Mouse (Mus musculus): ENCODE measurements at regions not wholly inside any gene's neighbourhood (a gene's known extent, or its start where the extent isn't known, plus 50 kb on each side); places are given as distances from the start of the nearest gene placed in this dataset.
A peak's percentile ranks its signal among the peaks of the same experiment; 100 is the strongest.

DNA sequence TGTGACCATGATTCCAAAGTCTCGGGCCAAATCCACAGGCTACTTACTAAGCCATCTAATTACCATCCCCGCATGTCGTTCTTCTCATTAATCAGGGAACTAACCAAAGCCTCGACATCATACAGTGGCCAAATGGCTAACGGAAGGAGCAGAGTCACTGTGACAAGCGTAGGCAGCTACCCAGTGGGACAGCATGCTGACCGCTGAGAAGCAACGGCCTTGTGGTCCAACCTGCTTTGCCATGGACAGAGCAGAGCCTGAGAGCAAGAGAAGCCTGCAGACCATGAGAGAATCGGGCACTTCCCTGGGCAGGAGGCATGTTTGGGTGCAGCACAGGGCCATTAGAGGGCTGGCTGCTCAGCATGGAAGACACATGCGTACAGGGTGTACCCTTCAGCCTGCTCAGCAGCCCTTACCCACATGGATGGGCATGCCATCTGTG lies 268.5 kb upstream of the Atp2b1 start:
- DNase-seq: no peak
- Histone ChIP-seq H3K27ac (no peak overlapping the region), H3K4me3 (no peak overlapping the region)
- TF ChIP-seq CTCF (IDR thresholded peaks at IDR 0.05): no peak
- intact Hi-C loops (cut with DNase I): no loop called here

DNA sequence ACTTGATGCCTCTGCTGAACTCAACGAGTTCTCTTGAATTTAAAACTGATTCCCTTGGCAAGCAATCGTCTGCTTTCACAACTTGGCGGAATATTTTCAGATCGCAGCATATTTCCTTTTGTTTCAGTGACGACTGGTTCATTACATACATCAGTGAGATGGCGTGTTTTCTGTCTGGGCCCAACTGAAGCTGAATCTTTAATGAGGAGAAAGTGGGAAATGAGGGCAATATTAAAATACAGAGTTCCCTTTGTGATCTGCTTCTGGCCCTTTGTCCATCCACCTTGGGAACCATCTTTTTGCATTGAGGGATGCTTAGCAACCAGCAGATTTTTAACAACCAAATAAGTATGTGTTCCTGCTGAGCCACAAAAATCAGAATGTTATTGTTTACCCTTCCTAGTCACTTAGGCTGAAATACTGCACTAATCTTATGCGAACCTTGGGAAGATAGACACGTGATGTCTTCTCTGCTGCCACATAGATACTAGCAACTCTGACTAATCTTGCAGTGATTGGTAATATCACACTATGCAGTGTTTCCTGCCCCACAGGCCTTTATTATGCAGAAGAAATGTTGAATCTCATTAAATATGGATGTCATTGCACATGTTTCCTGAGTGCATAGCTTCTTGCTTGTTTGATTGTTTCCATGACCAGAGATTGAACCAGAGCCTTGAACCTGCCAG lies 267.8 kb upstream of the Atp2b1 start:
- no peak overlapping the region for H3K4me3 ChIP-seq
- no peak for TF ChIP-seq CTCF (IDR thresholded peaks at IDR 0.05)
- intact Hi-C loops (cut with DNase I): no loop called here
- H3K27ac ChIP-seq: no peak overlapping the region
- DNase-seq: no peak

GRCm38 (mm10) chr10:98648710-98649245 lies 265.4 kb upstream of the Atp2b1 start:
- TF ChIP-seq CTCF (IDR thresholded peaks at IDR 0.05): no peak
- intact Hi-C loops (cut with DNase I): no loop called here
- no peak for DNase-seq
- H3K27ac ChIP-seq: no peak overlapping the region
- no peak overlapping the region for H3K4me3 ChIP-seq

DNA sequence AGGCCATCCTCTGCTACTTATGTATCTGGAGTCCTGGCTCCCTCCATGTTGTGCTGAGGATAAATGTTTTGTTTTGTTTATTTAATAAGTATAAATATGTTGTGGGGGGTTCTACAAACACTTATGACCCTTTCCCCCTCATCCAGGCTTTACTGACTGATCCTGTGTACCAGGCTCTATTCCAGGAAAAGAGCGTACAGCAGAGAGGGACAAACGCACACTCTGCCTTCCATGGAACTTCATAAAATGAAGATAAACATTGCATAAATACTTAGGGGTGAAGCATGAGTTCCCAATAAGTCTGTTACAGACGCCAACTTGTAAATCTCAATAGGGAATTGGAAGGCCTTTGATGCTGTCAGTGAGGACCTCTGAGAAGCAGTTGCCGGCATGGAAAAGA lies 263.7 kb upstream of the Atp2b1 start:
- no peak for TF ChIP-seq CTCF (IDR thresholded peaks at IDR 0.05)
- Histone ChIP-seq H3K27ac (no peak overlapping the region), H3K4me3 (no peak overlapping the region)
- no peak for DNase-seq
- intact Hi-C loops (cut with DNase I): no loop called here

- DNase-seq: no peak
- H3K4me3 ChIP-seq: no peak overlapping the region
- H3K27ac ChIP-seq: no peak overlapping the region
- intact Hi-C loops (cut with DNase I): no loop called here
- no peak for TF ChIP-seq CTCF (IDR thresholded peaks at IDR 0.05)
Measured at GRCm38 (mm10) chr10:98651127-98651526, 263.1 kb upstream of the Atp2b1 start.

- intact Hi-C loops (cut with DNase I): no loop called here
- no peak for TF ChIP-seq CTCF (IDR thresholded peaks at IDR 0.05)
- DNase-seq: no peak
- Histone ChIP-seq H3K27ac (no peak overlapping the region), H3K4me3 (no peak overlapping the region)
Measured at GRCm38 (mm10) chr10:98651599-98651998, 262.6 kb upstream of the Atp2b1 start.

DNA sequence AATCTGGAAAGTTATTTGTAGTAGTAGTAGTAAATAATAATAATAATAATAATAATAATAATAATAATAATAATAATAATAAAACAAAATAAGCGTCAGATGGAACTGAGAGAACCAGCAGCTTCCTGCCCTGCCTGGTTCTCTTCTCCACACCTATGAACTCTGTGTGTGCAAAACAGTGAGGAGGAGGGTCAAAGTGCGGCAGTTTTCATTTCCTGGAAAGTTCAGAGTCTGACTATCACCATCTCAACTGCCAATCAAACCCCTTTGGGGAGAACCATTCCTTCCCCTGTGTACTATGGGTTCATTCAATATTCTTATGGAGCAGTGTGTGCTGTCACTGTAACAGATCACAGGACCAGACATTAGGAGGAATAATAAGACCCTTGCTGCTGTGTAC lies 262.1 kb upstream of the Atp2b1 start:
- no peak overlapping the region for H3K27ac ChIP-seq
- no peak for DNase-seq
- no peak overlapping the region for H3K4me3 ChIP-seq
- TF ChIP-seq CTCF (IDR thresholded peaks at IDR 0.05): no peak
- intact Hi-C loops (cut with DNase I): no loop called here

GRCm38 (mm10) chr10:98660747-98661146 lies 253.5 kb upstream of the Atp2b1 start:
- no peak for TF ChIP-seq CTCF (IDR thresholded peaks at IDR 0.05)
- peak; percentile 20 for DNase-seq
- H3K27ac ChIP-seq: peak overlapping the region; percentile 52
- intact Hi-C loops (cut with DNase I): no loop called here
- H3K4me3 ChIP-seq: no peak overlapping the region

DNA sequence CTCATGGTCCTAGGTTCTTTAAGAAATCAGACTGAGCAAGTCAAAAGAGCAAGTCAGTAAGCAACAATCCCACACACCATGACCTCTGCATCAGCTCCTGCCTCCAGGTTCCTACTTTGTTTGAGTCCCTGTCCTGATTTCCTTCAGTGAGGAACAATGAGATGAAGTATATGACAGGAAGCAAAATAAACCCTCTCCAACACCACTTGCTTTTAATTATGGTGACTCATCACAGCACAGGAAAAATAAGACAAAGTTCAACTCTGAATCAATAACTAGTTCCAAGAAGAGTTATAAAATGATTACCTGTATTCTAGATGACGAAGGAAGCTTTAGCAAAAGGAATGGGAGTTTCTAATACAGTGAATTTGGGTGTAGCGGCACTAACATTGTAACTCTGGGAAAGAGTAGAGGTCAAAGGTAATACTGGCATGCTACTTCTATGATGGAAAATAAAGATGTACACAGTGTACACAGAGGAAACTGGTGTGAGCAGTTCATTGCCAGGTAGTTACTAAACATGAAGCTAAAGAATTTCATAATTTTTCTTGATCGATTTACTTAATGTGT lies 248.2 kb upstream of the Atp2b1 start:
- no peak overlapping the region for H3K4me3 ChIP-seq
- intact Hi-C loops (cut with DNase I): no loop called here
- no peak overlapping the region for H3K27ac ChIP-seq
- TF ChIP-seq CTCF (IDR thresholded peaks at IDR 0.05): no peak
- no peak for DNase-seq

DNA sequence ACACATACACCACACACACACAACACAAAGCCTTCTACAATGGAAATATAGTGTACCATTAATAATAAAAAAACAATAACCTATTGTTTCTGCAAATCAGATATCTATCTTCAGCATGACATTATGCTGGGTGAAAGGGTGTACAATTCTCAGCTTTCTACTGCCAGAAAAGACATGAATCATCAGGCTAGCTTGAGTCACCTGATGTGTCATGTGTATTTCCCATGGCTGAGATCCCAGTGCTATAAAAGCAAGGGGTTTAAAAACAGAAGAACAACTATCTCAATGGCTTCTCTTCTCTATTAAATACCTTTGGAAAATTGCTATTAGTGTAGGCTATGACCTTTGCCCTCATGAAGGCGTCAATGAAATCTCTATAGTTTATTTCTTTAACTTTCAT lies 246.5 kb upstream of the Atp2b1 start:
- DNase-seq: no peak
- intact Hi-C loops (cut with DNase I): no loop called here
- Histone ChIP-seq H3K4me3 (no peak overlapping the region), H3K27ac (no peak overlapping the region)
- TF ChIP-seq CTCF (IDR thresholded peaks at IDR 0.05): no peak

DNA sequence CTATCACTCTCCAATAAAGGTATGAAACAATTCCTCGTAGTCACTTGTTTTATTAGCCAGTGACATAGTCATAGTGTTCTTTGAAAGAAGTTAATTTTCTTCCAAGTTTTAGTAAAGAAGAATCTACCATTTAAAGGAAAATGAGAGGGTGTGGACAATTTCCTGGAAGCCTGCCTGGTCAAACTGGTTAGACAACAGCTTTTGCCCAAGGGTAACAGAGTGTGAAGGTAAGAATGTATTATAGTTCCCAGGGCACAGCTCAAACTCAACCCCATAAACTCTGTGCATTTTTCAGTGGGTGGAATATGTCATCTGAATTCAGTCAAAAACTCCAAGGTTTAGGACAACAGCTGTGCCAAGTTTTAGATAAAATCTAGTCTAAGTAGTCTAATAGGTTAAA lies 240.1 kb upstream of the Atp2b1 start:
- H3K27ac ChIP-seq: no peak overlapping the region
- intact Hi-C loops (cut with DNase I): no loop called here
- DNase-seq: no peak
- TF ChIP-seq CTCF (IDR thresholded peaks at IDR 0.05): no peak
- no peak overlapping the region for H3K4me3 ChIP-seq

DNA sequence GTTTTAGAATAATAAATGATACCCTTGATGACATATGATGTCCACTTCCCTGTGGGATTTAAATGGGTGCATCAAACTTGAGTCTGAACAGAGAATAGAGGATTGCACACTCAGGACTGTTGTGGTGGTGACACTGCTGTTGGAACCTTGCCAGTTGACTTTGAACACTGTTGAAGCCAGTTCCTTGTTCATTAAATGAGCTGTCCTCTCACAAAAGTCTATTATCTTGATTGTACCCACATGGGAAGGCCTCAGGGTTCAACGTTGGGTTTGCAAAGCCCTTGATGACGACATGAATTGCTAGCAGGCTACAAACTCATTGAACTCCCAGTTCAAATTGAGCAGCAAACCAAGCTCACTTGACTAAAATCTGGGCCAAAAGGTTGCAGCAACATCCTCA lies 237.3 kb upstream of the Atp2b1 start:
- DNase-seq: no peak
- Histone ChIP-seq H3K4me3 (no peak overlapping the region), H3K27ac (no peak overlapping the region)
- intact Hi-C loops (cut with DNase I): no loop called here
- TF ChIP-seq CTCF (IDR thresholded peaks at IDR 0.05): no peak

GRCm38 (mm10) chr10:98678234-98678633 lies 236.0 kb upstream of the Atp2b1 start:
- no peak for DNase-seq

DNA sequence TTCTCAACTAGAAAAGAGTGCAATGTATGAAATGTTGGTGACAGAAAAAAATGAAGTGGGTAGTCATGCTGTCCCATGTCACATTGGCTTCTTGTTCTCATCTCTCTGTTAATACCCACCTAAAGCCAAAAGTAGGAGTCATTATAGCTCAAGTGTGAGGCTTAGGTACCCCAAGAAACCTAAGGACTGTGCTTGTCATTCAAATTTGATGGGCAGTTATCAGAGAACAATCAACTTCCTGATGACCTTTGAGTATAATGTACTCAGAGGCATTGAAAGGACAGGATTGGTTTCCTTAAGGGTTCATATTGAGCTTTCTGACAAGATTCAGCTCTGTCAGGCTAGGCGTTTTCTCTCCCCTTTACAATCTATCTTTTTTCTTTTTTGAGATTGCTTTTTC lies 231.8 kb upstream of the Atp2b1 start:
- TF ChIP-seq CTCF (IDR thresholded peaks at IDR 0.05): no peak
- no peak for DNase-seq
- intact Hi-C loops (cut with DNase I): no loop called here
- Histone ChIP-seq H3K4me3 (no peak overlapping the region), H3K27ac (no peak overlapping the region)

More at GRCm38 (mm10) chr10:98678234-98678633, 236.0 kb upstream of the Atp2b1 start:
- intact Hi-C loops (cut with DNase I): no loop called here
- no peak overlapping the region for H3K27ac ChIP-seq
- no peak overlapping the region for H3K4me3 ChIP-seq
- TF ChIP-seq CTCF (IDR thresholded peaks at IDR 0.05): no peak

All from gastrocnemius, adult 2 months (tissue).